Mouse (Mus musculus): ENCODE data around the gene 4933407L21Rik.

4933407L21Rik gene

DNA sequence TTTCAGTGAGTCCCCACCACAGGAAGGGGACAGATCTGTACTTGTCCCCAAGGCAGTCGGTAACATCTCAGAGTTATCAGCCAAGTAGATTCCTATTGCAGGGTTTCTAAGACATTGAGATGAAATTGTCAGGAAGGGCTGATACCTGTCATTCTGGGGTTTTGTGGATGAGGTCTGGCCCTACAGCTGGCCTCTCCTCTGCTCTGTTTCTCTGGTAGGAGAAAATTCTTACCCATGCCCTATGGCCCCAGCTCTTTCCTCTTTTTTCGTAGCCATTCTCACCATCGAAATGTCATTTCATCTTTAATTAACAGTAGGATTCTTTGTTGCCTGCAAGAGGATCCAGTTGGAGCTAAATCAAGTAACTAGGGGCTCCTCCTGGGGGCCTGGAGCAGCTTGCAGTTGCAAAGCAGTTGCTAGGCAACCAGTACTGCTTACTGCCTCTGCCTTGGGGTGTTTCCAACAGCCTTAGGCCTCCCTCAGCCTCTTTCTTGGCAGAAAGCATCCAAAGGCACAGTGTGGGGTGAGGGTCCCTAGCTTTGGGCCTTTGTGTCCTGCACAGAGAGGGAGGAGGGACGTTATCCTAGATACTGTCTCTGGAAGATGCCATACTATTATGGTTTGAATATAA is at the start of gene 4933407L21Rik:
Gene 4933407L21Rik (plus strand): TSS at position 427 of the 631 bp plus-strand sequence.
- no peak for DNase-seq

DNA sequence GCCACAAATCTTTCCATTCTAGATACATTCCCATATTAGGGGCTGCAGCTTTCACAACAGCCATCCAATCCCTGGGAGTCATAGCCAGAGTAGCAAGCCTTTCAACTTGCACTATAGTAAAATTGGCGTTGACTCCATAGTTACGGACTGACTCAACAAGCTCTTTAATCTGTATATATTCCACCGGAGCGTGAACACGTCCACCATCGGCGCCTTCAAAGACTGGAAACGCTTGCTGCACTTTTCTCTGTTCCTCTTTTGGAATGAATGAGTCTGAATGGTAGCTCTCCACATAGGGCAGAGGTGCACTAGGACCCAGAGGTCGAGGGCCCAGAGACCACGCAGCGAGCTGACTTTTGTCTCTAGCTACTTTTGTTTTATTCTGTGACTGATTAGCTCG is 46.3 kb upstream of the 4933407L21Rik start:
- no peak for DNase-seq

- no peak for DNase-seq
These were observed 41.1 kb upstream of the 4933407L21Rik start for GRCm38 (mm10) chr1:85887221-85887620.

DNA sequence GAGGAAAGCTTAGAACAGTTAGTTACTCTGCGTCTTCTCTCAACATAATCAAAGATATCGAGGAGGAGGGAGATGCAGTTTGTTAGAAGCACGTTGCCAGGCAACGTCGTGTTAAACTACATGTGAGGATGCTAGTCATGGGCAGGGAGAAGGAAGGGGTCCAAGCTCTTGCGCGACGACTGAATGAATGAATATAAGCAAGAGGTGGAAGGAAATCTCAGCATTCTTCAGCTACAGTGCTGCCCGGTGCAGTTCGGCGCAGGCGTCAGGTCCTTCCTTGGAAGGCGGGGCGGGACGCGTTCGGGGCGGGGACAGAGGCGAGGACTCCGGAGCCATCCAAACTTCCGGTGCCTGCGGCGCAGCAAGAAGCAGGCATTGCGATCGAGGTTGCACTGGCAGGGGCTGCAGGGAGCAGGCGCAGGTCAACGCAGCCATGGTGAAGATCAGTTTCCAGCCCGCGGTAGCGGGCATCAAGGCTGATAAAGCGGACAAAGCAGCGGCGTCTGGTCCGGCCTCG is 34.0 kb upstream of the 4933407L21Rik start, which contains the start of gene Itm2c:
Gene Itm2c (plus strand): TSS at position 51 of the 517 bp plus-strand sequence.
- peak; percentile 86 to 90 for DNase-seq

DNA sequence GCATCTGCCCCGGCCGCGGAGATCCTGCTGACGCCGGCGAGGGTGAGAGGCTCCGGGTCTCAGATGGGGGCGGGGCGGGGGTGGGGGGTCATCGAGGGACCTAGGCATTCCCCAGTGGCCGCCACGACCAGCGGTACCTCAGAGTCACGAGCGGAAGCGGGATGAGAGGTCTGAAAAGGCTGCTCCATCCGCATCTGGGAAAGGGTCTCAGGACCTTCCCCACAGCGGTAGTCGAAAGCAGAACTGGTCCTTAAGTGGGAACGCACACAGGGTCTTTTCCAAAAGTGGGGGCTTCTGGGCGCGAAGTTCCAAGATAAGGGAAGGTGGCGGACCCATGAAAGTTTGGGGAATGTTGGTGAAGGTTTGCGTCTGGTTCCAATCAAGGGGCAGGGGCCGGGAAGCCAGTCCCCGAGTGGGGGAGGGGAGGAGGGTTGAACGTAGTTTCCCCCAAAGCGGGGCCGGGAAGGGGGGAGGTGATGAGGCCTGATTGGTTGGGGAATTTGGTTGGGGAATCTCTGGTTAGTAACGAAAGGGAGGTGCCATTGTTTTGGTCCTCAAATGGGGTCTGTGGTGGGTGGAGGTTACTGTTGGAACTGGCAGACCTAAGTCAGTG is 33.4 kb upstream of the 4933407L21Rik start:
- peak in 1 of 2 experiments; percentile 35 for DNase-seq

DNA sequence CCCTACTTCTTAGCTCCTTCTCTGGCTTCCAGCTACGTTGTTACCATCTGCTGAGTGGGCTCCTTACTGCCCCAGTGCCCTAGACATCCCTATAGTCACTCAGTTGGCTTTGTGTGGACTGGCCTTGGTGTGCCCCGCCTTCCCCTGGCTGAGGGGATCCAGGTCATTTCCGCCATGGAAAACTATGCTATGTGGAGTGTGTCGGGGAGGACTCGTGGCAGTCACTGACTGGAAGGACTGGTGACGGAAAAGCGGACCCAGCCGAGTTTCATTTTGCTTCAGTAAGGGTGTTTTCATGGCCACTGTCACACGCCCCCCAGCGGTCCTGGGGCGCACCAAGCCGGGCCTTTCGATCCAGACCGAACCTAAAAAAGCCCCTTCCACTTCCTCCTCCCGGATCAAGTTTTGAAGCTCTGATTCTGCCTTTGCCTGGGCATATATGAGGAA is 32.9 kb upstream of the 4933407L21Rik start:
- peak; percentile 60 to 64 for DNase-seq

GRCm38 (mm10) chr1:85896110-85896509 is 32.2 kb upstream of the 4933407L21Rik start:
- DNase-seq: no peak

GRCm38 (mm10) chr1:85896781-85897700 is 31.2 kb upstream of the 4933407L21Rik start:
- peak in 1 of 2 experiments; percentile 27 for DNase-seq

DNA sequence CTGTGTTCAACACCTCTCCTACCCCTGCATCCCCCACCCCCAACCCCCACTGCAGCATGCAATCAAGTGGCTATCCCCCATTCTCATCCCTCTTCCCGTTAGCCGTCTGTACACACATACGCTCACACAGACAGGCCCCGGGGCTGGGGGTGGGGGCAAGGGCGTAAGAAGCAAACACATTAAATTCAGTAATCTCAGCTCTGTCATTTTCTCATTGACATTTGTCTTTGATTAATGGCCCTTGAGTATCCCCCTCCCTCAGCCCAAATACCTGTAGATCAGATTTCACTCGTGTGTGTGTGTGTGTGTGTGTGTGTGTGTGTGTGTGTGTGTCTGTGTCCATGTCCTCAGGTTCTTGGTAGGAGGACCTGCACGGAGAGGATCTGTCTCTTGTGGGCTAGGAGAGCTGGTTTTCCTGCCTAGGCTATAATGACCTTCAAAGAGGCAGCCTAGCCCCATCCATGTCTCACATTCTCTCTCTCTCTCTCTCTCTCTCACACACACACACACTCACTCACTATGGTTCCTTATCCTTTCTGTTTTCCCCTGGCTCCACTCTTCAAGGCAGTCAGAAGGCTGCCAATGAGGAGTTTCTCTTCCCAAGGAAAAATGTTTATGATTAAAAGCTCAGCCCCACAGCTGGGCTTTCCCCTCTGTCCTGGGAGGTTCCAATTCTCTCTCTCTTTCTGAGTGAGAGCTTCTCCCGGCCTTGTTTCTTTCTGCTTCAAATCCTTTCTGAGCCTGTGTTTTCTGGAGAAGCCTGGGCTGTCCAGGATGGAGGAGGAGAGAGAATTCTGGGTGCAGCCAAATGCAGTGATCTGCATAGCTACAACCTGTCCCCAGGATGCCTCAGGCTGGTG is 30.2 kb upstream of the 4933407L21Rik start:
- DNase-seq: no peak

- DNase-seq: peak; percentile 69 to 73
These were observed 29.4 kb upstream of the 4933407L21Rik start for GRCm38 (mm10) chr1:85898761-85899387.

GRCm38 (mm10) chr1:85899388-85899761 is 28.9 kb upstream of the 4933407L21Rik start:
- peak in 1 of 2 experiments; percentile 20 for DNase-seq

DNA sequence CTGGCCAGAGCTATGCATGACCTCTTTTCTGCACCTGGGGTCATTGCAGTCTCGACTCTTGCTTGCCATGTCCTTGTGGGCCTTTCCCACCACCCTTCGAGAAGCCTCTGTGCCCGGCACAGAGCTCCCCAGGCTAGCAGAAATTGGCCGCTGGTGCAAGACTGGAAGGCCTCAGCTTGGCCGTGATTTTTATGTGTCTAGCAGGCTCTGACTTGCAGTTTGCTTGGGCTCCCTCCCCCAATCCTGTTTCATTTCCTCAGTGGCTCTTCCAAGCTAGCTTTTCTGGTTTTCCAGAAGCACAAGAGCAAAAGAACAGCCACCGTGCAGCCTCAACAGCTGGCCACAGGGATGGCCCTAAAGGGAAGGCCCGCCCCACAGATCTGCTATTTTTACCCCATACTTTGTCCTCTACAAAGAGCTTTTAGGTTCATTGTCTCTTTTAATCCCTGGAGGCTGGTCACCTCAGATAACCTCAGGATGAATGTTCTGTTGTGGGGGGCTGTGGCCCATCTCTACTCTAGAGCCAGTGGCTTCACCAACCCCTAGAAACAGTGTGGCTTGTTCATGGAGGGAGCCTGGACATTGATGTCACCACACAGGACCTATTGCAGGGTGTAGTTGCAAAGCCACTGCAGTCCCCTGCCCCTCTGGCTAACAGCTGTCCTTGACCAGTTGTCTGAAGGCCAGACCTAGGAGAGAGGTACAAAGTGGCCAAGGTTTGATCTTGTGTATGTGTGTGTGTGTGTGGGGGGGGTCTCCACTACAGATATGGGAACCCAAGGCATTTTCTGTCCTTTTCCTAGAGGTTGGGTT is 27.6 kb upstream of the 4933407L21Rik start:
- DNase-seq: peak in 1 of 2 experiments; percentile 19

- peak in 1 of 2 experiments; percentile 31 for DNase-seq
These were observed 26.7 kb upstream of the 4933407L21Rik start for GRCm38 (mm10) chr1:85901516-85902107.

DNA sequence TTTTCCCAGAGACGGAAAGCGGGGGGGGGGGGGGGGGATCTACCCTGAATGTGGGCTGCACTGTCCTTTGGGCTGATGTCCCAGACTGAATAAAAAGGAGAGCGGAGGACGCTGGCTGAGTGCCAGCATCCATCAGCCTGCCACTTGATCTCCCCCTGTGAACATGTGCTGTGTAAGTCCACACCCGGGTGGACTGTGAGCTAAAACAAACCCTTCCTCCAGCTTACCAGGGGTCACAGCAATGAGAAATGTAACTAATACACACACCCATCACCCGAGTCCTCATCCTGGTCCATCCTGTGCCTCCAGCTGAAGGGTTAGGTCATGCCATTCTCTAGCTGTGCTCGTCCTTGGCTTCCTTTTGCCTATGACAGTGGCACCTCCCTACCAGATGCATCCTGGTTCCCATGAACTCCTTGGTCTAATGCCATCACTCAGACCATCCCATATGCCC is 26.1 kb upstream of the 4933407L21Rik start:
- peak; percentile 60 to 63 for DNase-seq

- no peak for DNase-seq
These were observed 21.4 kb upstream of the 4933407L21Rik start for GRCm38 (mm10) chr1:85906892-85907291.

DNA sequence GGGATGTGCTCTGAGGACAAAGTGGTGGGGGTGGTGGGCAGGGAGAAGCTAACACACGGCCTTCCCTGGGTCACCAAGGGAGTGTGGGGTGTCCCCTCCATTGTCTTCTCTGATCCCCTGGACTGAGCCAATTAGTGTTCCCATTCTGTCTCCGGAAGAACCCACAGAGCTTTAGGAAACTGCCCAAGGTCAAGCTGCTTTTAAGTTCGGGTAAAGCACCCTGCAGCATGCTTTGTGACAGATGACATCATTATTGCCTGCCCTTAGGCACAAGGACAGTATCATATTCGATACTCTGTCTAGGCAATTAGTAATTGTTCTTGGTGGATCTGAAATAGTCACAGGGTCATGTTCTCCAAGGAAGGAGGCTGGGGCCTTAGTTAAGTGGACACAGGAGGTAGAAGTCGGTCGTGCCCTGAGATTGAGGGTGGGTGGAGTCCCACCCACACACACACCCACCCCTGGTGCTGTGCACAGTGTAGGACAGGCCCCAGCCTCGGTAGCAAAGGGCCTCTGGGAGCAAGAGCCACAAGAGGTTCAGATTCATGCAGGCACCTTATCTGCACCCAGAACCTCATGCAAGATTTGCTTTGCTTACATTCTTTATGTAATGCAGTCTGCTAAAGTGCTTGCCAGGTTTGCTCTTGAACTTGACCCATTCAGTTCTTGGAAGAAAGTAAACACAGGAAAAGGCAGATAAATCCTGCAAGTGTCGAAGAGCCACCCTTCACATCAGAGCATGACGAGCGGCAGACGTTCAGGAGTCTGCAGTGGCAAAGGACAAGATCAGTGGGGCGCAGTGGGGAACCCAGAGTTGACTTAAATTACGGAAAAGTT is 19.3 kb upstream of the 4933407L21Rik start:
- DNase-seq: no peak

DNA sequence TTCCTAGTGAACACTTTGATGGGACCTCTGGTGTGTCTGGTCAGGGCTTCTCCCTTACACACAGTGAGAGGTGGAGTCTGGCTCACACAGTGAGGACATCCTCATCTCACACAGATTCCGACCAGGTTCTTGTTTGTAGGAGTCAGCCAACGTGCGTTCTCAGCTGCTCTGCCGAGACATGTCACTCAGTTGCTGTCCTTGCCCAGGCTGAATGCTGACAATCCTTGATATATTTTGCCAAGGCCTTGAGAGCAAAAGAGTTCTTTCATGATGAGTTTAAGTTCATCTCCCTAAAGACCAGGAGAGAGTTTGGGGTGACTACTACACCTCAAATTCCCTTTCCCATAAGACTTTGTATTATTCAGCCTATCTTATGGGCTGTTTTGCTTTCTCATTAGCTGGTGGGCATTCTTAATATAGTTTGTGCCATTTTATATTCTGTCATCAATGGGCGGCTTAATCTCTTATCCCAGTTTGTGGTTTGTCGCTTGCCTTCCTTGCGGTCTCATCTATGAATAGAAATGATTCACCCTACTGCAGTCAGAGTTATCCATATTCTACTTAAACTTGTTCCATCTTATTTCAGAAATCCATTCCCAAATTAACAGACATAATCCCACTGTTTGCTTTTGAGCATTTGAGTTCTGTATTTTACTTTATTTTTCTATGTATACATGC is 15.1 kb upstream of the 4933407L21Rik start:
- DNase-seq: no peak

- no peak for DNase-seq
These were observed 12.4 kb upstream of the 4933407L21Rik start for GRCm38 (mm10) chr1:85915890-85916289.
